Mouse (Mus musculus) bone marrow, adult 2 months (tissue): ENCODE results near the gene Cacna1c. TPM values are rescaled to one million over a fixed set of nuclear protein-coding genes. Genes with fewer than 3 reads are reported as not detected.
A peak's percentile ranks its signal among the peaks of the same experiment; 100 is the strongest.

Experiments used
- H3K27ac ChIP-seq: fragments of 200-500 bp; 2 replicates; pipeline ENCODE4 v1.5.1; 2012; ENCODE audit warnings: low read depth, mild to moderate bottlenecking, control low read depth, inconsistent platforms, low read length; ENCODE audit not compliant: control insufficient read depth, poor library complexity, insufficient read depth
- H3K4me1 ChIP-seq: fragments of 200-500 bp; 2 replicates; pipeline ENCODE4 v1.6.1; 2011; ENCODE audit warnings: low read length; ENCODE audit not compliant: control insufficient read depth, insufficient read depth
- H3K4me3 ChIP-seq: fragments of 200-500 bp; replicated peaks from 2 replicates; pipeline ENCODE3; 2011; ENCODE audit warnings: mild to moderate bottlenecking, low read depth, low read length, control low read depth; ENCODE audit not compliant: control insufficient read depth
- CTCF ChIP-seq: fragments of 200-500 bp; IDR thresholded peaks from 2 replicates; pipeline ENCODE4 v1.5.1; 2011; ENCODE audit warnings: low read length, control low read depth; ENCODE audit not compliant: control insufficient read depth, insufficient read depth
- POLR2A ChIP-seq: fragments of 200-500 bp; IDR thresholded peaks from 2 replicates; pipeline ENCODE4 v1.6.1; 2011; ENCODE audit warnings: low read depth, mild to moderate bottlenecking, control low read depth, low read length, borderline replicate concordance; ENCODE audit not compliant: control insufficient read depth
- WGBS: fragments of 180-500 bp; shearing (Covaris S2); methylation state at CpG from one replicate; pipeline ENCODE4 v1.1.7; 2018; 5-methylcytosine and 5-hydroxymethylcytosine counted together
- polyA plus RNA-seq: library from polyadenylated mRNA; stranded (reverse); fragments of >200 nt; gene quantifications from 2 replicates; pipeline ENCODE4 v1.2.4, GENCODE M21; 2011; ENCODE audit warnings: low replicate concordance; ENCODE audit not compliant: missing spikeins, insufficient read depth, insufficient read length

Cacna1c gene
- polyA plus RNA-seq, 1 experiment = 3.1 TPM

GRCm38 (mm10) chr6:119182211-119182610 lies 14.0 kb downstream of the Cacna1c start:
- Histone ChIP-seq H3K4me3 (no peak overlapping the region), H3K4me1 (no peaks in the 10 kb centered on the region), H3K27ac (no peak overlapping the region)
- 89% methylated on average over 9 of the region's 9 CpGs for WGBS
- TF ChIP-seq CTCF = no peak
- TF ChIP-seq POLR2A = no peak

GRCm38 (mm10) chr6:119180188-119180587 lies 16.0 kb downstream of the Cacna1c start:
- no peak overlapping the region for H3K4me3 ChIP-seq
- no peaks in the 10 kb centered on the region for H3K4me1 ChIP-seq
- TF ChIP-seq CTCF (no peak), POLR2A (no peak)
- no peak overlapping the region for H3K27ac ChIP-seq
- 71% methylated on average over 2 of the region's 2 CpGs for WGBS

GRCm38 (mm10) chr6:119177101-119177500 lies 19.1 kb downstream of the Cacna1c start:
- WGBS = 78% methylated on average over 8 of the region's 8 CpGs
- no peak for TF ChIP-seq CTCF
- TF ChIP-seq POLR2A = no peak
- no peak overlapping the region for H3K27ac ChIP-seq
- no peaks in the 10 kb centered on the region for H3K4me1 ChIP-seq
- no peak overlapping the region for H3K4me3 ChIP-seq

- no peaks in the 10 kb centered on the region for H3K4me1 ChIP-seq
- TF ChIP-seq POLR2A (no peak), CTCF (no peak)
- WGBS = 49% methylated on average over 7 of the region's 7 CpGs
- H3K27ac ChIP-seq = no peak overlapping the region
- no peak overlapping the region for H3K4me3 ChIP-seq
These were observed 20.1 kb downstream of the Cacna1c start for GRCm38 (mm10) chr6:119176103-119176502.

DNA sequence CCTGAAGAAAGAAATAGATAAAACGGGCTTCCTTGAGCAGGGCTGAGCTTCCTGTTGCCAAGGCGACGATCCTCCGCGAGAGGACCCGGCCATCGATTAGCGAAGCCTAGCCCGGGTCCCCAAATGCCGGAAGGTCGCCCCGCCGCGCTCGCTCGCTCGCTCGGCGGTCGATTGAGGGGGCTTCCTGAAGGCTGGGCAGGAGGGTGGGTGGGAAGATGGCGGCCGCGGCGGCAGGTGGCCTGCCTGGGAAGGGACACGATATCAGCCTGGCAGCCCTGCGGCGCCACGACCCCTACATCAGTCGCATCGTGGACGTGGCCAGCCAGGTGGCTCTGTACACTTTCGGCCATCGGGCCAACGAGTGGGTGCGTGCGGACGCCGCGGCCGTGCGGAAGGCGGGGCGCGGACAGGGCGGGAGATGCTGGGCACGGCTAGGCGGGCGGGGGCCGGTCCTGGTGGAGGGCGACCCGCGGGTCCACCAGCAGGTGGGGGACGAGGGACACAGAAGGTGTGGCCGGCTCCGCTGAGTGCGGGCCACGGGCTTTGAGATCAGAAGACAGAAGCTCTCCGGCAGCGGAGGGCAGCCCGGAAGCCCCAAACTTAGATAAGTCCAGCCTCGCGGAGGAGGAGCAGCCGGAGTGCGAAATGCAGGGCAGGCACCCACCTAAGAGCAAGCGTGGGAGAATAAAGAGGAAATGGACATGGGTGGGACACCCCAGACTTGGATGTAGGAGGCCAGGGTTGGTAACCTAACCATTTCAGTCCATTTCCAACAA lies 21.0 kb downstream of the Cacna1c start, which contains the start of gene Dcp1b:
TSS of gene Dcp1b (plus strand) at position 176 of the 776 bp plus-strand sequence.
- peak within 1 kb of the TSS; percentile 96 for H3K4me3 ChIP-seq
- TF ChIP-seq CTCF = peak; percentile 19; the same call in 1 of the 2 replicates
- peak; percentile 69; the same call in 1 of the 2 replicates for TF ChIP-seq POLR2A
- no peaks in the 10 kb centered on the region for H3K4me1 ChIP-seq
- under 1% methylated on average over 65 of the region's 65 CpGs for WGBS
- peak within 1 kb of the TSS; percentile 75 for H3K27ac ChIP-seq

DNA sequence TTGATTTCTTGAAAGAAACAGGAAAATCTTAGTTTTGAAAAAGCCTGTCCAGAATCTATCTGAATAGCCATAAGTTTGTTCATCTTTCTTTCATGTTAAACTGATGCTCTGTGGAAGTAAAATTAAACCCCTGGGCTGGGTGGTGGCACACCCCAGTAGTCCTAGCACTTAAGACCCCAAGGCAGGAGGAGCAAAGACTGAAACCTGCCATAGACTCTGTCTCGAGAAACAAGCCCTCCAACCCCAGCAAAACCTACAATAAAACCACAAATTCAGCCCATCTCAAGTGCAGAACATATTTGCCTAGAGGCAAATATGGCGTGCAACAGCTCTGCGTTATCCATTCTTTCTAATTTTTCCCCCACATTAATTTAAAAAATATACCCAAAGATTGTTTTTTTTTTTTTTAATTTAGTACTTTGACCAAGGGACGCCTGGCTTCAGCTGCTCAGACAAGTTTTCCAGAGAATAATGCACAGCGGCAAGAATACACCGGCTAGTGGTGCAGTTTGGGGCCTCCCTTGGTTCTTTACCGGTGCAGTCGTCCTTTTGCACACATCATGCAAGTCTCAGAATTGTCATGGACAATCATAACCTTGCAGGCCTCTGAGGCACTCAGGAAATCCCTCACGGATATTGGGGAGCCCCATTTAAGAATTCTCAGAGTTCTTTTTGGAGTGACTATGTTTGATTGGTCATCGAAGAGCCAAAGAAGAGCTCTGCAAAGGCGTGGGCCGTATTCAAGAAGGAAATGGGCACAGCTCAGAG lies 21.7 kb downstream of the Cacna1c start:
- Histone ChIP-seq H3K4me1 (no peaks in the 10 kb centered on the region), H3K27ac (no peak overlapping the region), H3K4me3 (peak overlapping the region; percentile 8)
- TF ChIP-seq CTCF = no peak
- TF ChIP-seq POLR2A = no peak
- 53% methylated on average over 12 of the region's 12 CpGs for WGBS

DNA sequence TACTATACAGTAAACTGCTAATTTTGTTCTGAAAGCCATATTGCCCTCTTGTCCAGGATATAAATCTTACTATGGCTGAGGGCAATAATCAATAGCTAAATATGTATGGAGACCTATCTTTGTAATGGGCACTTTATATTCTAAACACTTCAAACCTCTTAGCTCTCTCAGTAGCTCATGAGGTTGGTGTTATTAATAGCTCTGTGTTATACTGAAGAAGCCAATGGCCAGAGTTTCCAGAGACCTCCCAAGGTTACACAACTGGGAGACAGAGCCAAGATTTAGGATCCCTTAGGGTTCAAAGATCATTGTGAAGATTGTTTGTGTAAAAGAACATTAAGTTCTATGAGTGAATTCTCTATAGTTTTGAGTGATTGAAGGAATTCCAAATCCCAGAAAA lies 30.5 kb downstream of the Cacna1c start:
- Histone ChIP-seq H3K4me3 (no peak overlapping the region), H3K27ac (no peak overlapping the region)

DNA sequence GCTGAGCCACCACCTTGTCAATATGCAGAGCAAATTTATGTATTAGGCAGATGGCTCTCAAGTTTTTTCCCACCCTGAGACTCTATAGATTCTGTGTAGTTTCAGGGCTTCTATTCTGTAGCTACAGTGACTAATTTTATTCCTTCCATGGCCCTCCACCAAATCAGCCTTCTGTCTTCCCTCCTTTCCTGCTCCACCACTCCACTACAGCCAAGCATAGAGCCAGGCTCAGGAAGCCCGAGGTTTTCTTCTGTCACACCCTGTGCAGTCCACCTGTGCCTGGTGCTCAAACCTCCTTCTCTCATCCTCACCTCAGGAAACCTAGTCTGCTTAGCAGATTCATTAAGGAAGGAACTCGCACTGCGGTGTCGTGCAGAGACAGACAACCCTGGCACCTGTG lies 51.1 kb downstream of the Cacna1c start:
- TF ChIP-seq POLR2A (no peak), CTCF (no peak)
- no peaks in the 10 kb centered on the region for H3K4me1 ChIP-seq

More for the DNA sequence above, 30.5 kb downstream of the Cacna1c start:
- TF ChIP-seq CTCF = no peak
- TF ChIP-seq POLR2A = no peak
- H3K4me1 ChIP-seq = no peaks in the 10 kb centered on the region

More for the DNA sequence above, 51.1 kb downstream of the Cacna1c start:
- H3K4me3 ChIP-seq = no peak overlapping the region
- H3K27ac ChIP-seq = no peak overlapping the region
- WGBS = 36% methylated on average over 4 of the region's 4 CpGs
